Mouse (Mus musculus): ENCODE results near the gene P2ry14. TPM values are rescaled to one million over a fixed set of nuclear protein-coding genes. Genes with fewer than 3 reads are reported as not detected.

The P2ry14 gene
- polyA plus RNA-seq, 1 experiment from 2014 or later, result 5.0 TPM

DNA sequence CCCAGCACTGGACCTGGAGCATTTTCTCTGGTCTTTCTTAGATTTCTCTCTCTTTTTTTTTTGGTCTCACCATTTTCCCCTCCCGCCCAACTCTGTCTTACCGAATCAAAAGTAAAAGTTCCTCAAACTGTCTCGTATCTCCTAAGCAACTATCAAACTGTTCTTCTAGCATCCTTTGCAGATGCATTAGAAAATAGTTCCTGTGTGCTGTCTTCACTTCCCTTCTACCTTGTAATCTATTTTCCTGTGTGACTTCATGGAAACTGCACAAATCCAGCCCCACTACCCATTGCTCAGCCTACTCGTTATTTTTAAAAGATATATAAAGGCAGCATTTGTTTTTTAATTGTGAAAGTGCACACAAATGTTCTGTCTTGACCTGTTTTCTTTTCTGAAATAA is 21.5 kb downstream of the P2ry14 start:
- H3K4me1 ChIP-seq (ENCODE audit: insufficient read depth, low read length), result no peaks in the 10 kb centered on the region
- H3K27me3 ChIP-seq (ENCODE audit: insufficient read depth, low read length), result no peaks in the 10 kb centered on the region
- 92% methylated on average over 4 of the region's 4 CpGs for WGBS
- H3K36me3 ChIP-seq (ENCODE audit: insufficient read depth, low read length), result no peaks in the 10 kb centered on the region
- no peak overlapping the region for H3K9ac ChIP-seq (replicated peaks; ENCODE audit: low read length)
- no peak overlapping the region for H3K4me3 ChIP-seq (ENCODE audit: low read length)
- H3K27ac ChIP-seq (ENCODE audit: low read length), result no peak overlapping the region
- no peak for ATAC-seq (ENCODE audit: low FRiP score, low TSS enrichment)
- no peaks in the 10 kb centered on the region for H3K9me3 ChIP-seq (ENCODE audit: low read length)
- H3K4me2 ChIP-seq (replicated peaks; ENCODE audit: low read depth, low read length), result no peak overlapping the region

DNA sequence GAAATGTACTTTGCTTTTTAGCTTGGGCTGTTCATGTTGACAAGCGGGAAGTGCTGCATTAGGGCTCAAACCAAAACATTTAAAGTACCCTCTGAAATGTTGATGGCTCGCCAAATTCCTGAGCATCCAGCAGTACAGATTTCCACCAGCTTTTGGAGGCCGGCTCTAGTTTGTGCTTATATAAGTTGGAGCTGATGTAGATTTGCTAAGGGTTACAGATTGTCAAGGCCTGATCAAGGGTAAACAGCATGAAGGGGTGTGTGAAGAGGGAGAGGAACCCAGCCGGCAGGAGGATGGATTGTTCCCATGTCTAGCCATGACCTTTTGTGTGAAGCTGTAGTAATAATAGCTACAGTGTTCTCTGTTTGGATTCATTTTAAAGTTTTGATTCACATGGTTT is 22.3 kb downstream of the P2ry14 start:
- H3K36me3 ChIP-seq (ENCODE audit: insufficient read depth, low read length), result no peaks in the 10 kb centered on the region
- no peak overlapping the region for H3K9ac ChIP-seq (replicated peaks; ENCODE audit: low read length)
- H3K27me3 ChIP-seq (ENCODE audit: insufficient read depth, low read length), result no peaks in the 10 kb centered on the region
- no peaks in the 10 kb centered on the region for H3K9me3 ChIP-seq (ENCODE audit: low read length)
- H3K27ac ChIP-seq (ENCODE audit: low read length), result no peak overlapping the region
- H3K4me1 ChIP-seq (ENCODE audit: insufficient read depth, low read length), result no peaks in the 10 kb centered on the region
- ATAC-seq (ENCODE audit: low FRiP score, low TSS enrichment), result no peak
- WGBS, result 58% methylated on average over 4 of the region's 4 CpGs
- no peak overlapping the region for H3K4me3 ChIP-seq (ENCODE audit: low read length)
- H3K4me2 ChIP-seq (replicated peaks; ENCODE audit: low read depth, low read length), result no peak overlapping the region

DNA sequence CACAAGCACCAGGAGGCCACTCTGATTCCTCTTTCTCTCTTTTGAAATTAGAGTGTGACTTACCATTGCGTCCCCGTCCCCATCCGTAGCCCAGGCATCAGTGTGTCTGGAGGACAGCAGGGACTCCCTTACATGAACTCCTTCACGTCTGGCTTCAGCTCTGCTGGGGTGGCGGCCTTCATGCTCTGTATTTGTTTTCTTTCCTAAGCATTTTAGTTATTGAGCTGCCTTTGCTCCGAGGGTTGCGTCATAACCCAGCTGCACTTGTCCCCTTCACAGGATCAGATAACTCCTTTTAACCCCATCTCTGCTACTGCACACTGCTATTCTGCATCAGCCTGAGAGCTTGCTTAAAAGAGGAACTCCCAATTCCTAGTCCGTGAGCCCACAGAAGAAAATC is 23.0 kb downstream of the P2ry14 start:
- Histone ChIP-seq H3K4me2 (replicated peaks; ENCODE audit: low read depth, low read length) (no peak overlapping the region), H3K9me3 (ENCODE audit: low read length) (no peaks in the 10 kb centered on the region), H3K4me1 (ENCODE audit: insufficient read depth, low read length) (no peaks in the 10 kb centered on the region; the same call in 1 of the 2 replicates), H3K36me3 (ENCODE audit: insufficient read depth, low read length) (no peaks in the 10 kb centered on the region), H3K27me3 (ENCODE audit: insufficient read depth, low read length) (no peaks in the 10 kb centered on the region), H3K9ac (replicated peaks; ENCODE audit: low read length) (no peak overlapping the region), H3K27ac (ENCODE audit: low read length) (0 out of 2 replicates have a peak overlapping the region, but pooled peaks have one; percentile 9), H3K4me3 (ENCODE audit: low read length) (no peak overlapping the region)
- no peak for ATAC-seq (ENCODE audit: low FRiP score, low TSS enrichment)
- WGBS, result 38% methylated on average over 8 of the region's 8 CpGs

DNA sequence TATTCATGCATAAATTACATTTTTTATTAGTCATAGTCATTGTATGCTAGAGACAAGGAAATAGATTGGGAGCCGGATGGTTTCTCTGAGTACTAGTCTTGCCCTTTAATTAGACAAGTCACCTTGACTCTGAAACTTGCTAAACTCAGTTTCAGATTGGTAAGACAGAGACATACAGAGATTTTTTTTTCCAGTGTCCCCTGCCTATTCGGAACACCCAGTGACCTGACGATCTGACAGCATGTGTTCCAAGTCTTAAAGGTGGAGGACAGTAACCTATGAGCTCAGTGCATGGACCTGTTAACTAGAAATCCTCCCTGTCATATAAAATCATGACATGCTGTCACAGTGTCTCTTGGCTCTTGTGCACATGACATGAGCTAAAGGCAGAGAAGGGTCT is 23.9 kb downstream of the P2ry14 start:
- H3K4me3 ChIP-seq (ENCODE audit: low read length), result no peak overlapping the region
- WGBS, result 78% methylated on average over 3 of the region's 3 CpGs
- H3K9me3 ChIP-seq (ENCODE audit: low read length), result no peaks in the 10 kb centered on the region
- H3K36me3 ChIP-seq (ENCODE audit: insufficient read depth, low read length), result no peaks in the 10 kb centered on the region
- no peak overlapping the region for H3K4me2 ChIP-seq (replicated peaks; ENCODE audit: low read depth, low read length)
- no peaks in the 10 kb centered on the region; the same call in 1 of the 2 replicates for H3K4me1 ChIP-seq (ENCODE audit: insufficient read depth, low read length)
- H3K27ac ChIP-seq (ENCODE audit: low read length), result no peak overlapping the region
- H3K9ac ChIP-seq (replicated peaks; ENCODE audit: low read length), result no peak overlapping the region
- no peak for ATAC-seq (ENCODE audit: low FRiP score, low TSS enrichment)
- no peaks in the 10 kb centered on the region for H3K27me3 ChIP-seq (ENCODE audit: insufficient read depth, low read length)

DNA sequence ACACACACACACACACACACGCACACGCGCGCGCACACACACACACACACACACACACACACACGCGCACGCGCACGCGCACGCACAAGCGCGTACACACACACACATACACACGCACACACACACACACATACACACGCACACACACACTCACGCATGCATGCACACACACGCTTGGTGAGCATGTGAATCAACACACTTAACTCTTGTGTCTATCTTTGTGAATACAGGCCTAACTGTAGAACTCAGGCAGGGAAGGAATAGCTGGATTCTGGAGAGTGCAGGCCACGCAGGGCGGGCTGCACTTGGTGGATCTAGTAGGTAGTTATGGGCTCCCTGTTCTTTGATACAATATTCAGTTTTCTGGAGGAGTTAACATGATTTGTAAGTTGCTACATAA is 24.7 kb downstream of the P2ry14 start:
- Histone ChIP-seq H3K4me2 (replicated peaks; ENCODE audit: low read depth, low read length) (no peak overlapping the region), H3K27ac (ENCODE audit: low read length) (no peak overlapping the region), H3K4me3 (ENCODE audit: low read length) (no peak overlapping the region), H3K36me3 (ENCODE audit: insufficient read depth, low read length) (no peaks in the 10 kb centered on the region), H3K9ac (replicated peaks; ENCODE audit: low read length) (no peak overlapping the region), H3K27me3 (ENCODE audit: insufficient read depth, low read length) (no peaks in the 10 kb centered on the region), H3K4me1 (ENCODE audit: insufficient read depth, low read length) (no peaks in the 10 kb centered on the region; the same call in 1 of the 2 replicates), H3K9me3 (ENCODE audit: low read length) (no peaks in the 10 kb centered on the region)
- ATAC-seq (ENCODE audit: low FRiP score, low TSS enrichment), result no peak
- whole genome bisulfite sequencing, result 79% methylated on average over 20 of the region's 20 CpGs

DNA sequence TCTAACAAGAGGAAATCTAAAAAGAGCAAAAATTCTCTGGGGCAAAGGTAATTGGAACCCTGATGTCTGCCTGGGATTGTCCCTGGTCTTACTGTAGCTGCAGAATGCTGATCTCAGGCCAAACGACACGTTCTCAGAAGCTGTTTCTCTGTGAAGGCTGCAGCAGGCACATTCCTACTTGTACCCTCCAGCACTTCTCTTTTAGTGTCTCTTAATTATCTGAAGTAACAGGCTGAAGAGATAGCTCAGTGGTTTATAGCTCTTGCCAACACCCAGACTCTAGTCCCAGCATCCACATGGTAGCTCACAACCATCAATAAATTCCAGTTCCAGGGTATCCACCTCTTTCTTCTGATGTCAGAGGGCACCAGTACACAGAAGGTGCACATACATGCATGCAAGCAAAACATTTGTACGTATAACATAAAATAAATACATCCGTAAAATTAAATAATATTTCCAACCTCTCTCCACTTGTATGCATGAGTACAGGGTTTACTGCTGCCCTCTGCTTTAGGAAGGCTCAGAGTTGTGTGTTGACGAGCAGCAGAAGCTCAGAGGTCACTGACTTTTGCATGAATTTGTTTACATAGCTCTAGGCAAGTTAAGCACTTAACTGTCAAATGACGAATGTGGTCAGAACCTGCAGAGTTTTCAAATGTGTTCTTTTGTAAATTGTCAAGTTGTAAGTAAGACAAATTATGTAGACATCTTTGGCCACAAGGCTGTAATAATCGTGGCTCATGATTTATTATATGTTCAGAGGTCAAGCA is 27.4 kb downstream of the P2ry14 start:
- no peak overlapping the region for H3K27ac ChIP-seq (ENCODE audit: low read length)
- 40% methylated on average over 7 of the region's 7 CpGs for WGBS
- peaks cover 3% of the 10 kb centered on the region; the same call in 1 of the 2 replicates for H3K4me1 ChIP-seq (ENCODE audit: insufficient read depth, low read length)
- no peak overlapping the region for H3K4me3 ChIP-seq (ENCODE audit: low read length)
- H3K27me3 ChIP-seq (ENCODE audit: insufficient read depth, low read length), result no peaks in the 10 kb centered on the region
- no peaks in the 10 kb centered on the region for H3K9me3 ChIP-seq (ENCODE audit: low read length)
- no peak overlapping the region for H3K4me2 ChIP-seq (replicated peaks; ENCODE audit: low read depth, low read length)
- no peak for ATAC-seq (ENCODE audit: low FRiP score, low TSS enrichment)
- H3K9ac ChIP-seq (replicated peaks; ENCODE audit: low read length), result no peak overlapping the region
- H3K36me3 ChIP-seq (ENCODE audit: insufficient read depth, low read length), result no peaks in the 10 kb centered on the region

DNA sequence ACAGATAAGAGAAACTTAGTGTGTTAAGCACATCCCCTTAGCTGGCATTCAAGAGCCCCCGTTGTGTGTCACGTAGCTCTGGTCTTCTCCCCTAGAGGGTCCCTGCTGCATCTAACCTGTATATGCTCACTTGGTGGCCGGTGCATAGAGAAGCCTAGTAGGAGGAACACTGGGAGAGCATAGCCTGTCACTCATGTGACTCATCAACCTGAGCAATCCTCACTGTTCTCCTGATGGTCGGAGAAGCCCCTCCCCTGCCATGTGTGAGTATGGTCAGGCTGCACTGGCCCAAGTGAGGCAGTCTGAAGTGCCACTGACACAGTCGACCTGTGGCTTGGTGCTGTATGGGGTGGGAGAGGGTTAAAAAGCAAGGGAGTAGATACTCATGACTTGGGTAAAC is 28.4 kb downstream of the P2ry14 start:
- no peak for ATAC-seq (ENCODE audit: low FRiP score, low TSS enrichment)
- no peak overlapping the region for H3K4me3 ChIP-seq (ENCODE audit: low read length)
- 77% methylated on average over 5 of the region's 5 CpGs for WGBS
- no peaks in the 10 kb centered on the region for H3K36me3 ChIP-seq (ENCODE audit: insufficient read depth, low read length)
- H3K9me3 ChIP-seq (ENCODE audit: low read length), result no peaks in the 10 kb centered on the region
- H3K9ac ChIP-seq (replicated peaks; ENCODE audit: low read length), result no peak overlapping the region
- no peak overlapping the region for H3K27ac ChIP-seq (ENCODE audit: low read length)
- H3K27me3 ChIP-seq (ENCODE audit: insufficient read depth, low read length), result no peaks in the 10 kb centered on the region
- no peak overlapping the region for H3K4me2 ChIP-seq (replicated peaks; ENCODE audit: low read depth, low read length)
- H3K4me1 ChIP-seq (ENCODE audit: insufficient read depth, low read length), result peaks cover 4% of the 10 kb centered on the region; the same call in 1 of the 2 replicates

DNA sequence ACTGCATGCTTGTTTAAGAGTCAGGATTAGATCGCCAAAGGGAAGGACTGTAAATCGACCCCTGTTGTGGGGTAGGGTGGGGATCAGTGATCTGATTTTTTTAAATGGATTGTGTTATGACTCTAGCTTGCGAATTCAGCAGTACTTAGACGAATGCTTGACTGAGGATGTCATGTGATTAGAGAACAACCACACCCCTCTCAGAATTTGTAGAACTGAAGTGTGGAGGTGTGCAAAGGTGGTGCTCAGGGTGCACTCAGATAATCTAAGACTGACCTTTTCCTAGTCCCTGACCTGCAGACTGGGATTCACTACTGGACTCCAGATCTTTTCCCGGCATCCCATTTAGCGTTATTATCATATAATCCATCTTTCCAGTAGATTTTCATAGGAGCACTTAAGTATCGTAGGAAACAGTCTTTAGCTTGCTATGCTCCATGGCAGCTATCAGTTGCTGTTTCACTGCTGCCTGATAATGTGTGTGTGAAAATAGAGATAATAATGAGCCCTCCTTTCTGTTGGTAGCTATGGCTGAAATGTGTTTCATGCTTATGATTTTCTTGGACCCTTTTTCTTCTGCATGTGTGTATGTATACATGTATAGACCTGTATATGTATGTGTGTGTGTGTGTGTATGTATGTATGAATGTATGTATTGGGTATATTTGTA is 31.5 kb downstream of the P2ry14 start:
- ATAC-seq (ENCODE audit: low FRiP score, low TSS enrichment), result no peak
- Histone ChIP-seq H3K4me3 (ENCODE audit: low read length) (no peak overlapping the region), H3K4me1 (ENCODE audit: insufficient read depth, low read length) (peaks cover 4% of the 10 kb centered on the region; the same call in 1 of the 2 replicates), H3K4me2 (replicated peaks; ENCODE audit: low read depth, low read length) (no peak overlapping the region), H3K27me3 (ENCODE audit: insufficient read depth, low read length) (no peaks in the 10 kb centered on the region), H3K9ac (replicated peaks; ENCODE audit: low read length) (no peak overlapping the region), H3K9me3 (ENCODE audit: low read length) (no peaks in the 10 kb centered on the region), H3K36me3 (ENCODE audit: insufficient read depth, low read length) (no peaks in the 10 kb centered on the region), H3K27ac (ENCODE audit: low read length) (no peak overlapping the region)
- 69% methylated on average over 7 of the region's 7 CpGs for WGBS

DNA sequence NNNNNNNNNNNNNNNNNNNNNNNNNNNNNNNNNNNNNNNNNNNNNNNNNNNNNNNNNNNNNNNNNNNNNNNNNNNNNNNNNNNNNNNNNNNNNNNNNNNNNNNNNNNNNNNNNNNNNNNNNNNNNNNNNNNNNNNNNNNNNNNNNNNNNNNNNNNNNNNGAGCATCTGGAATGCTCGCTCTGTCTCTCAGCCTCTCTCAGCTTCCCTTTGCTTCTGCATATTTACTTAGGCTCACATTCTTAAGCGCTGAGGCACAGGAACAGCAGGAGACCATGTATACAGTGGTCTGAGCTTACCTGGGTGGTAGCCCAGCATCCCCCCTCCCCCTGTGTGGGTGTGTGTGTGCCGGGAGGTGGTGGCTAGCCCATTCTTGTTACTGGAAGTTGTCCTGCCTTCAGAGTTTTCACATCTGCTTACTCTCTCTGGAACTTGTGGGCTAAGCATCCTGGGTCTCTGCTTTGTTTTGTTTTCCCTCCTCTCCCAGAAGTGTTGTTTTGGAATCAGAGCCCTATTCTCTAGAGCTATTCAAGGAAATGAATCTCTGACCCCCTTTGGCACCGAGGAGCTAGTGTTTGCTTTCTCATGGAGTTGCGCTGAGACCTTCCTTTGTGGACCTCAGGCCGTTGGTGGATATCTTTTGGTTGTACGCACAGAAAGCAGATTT is 32.2 kb downstream of the P2ry14 start:
- H3K4me2 ChIP-seq (replicated peaks; ENCODE audit: low read depth, low read length), result no peak overlapping the region
- H3K27ac ChIP-seq (ENCODE audit: low read length), result no peak overlapping the region
- no peaks in the 10 kb centered on the region for H3K27me3 ChIP-seq (ENCODE audit: insufficient read depth, low read length)
- H3K9me3 ChIP-seq (ENCODE audit: low read length), result no peaks in the 10 kb centered on the region
- 33% methylated on average over 7 of the region's 7 CpGs for WGBS
- H3K36me3 ChIP-seq (ENCODE audit: insufficient read depth, low read length), result no peaks in the 10 kb centered on the region
- no peak overlapping the region for H3K4me3 ChIP-seq (ENCODE audit: low read length)
- ATAC-seq (ENCODE audit: low FRiP score, low TSS enrichment), result peak; percentile 36; the same call in 1 of the 2 replicates
- no peak overlapping the region for H3K9ac ChIP-seq (replicated peaks; ENCODE audit: low read length)
- peaks cover 4% of the 10 kb centered on the region; the same call in 1 of the 2 replicates for H3K4me1 ChIP-seq (ENCODE audit: insufficient read depth, low read length)
